Mouse (Mus musculus) lung, embryonic 16.5 days (tissue): Measurements from ENCODE around the gene T2. TPM values are rescaled to one million over a fixed set of nuclear protein-coding genes. Genes with fewer than 3 reads are reported as not detected.
A peak's percentile ranks its signal among the peaks of the same experiment; 100 is the strongest.

Source experiments
- ATAC-seq: fragments of 200-750 bp; cut with Nextera tagmentation; 2 replicates; pipeline ENCODE4 v1.8.0; 2017; ENCODE audit warnings: low read depth, mild to moderate bottlenecking, moderate library complexity
- H3K27ac ChIP-seq: fragments of 300-500 bp; sonication (generic); 2 replicates; pipeline ENCODE4 v1.5.1; 2014; ENCODE audit warnings: mild to moderate bottlenecking, control low read depth, low read length
- H3K27me3 ChIP-seq: fragments of 300-500 bp; sonication (generic); 2 replicates; pipeline ENCODE4 v1.6.1; 2014; ENCODE audit warnings: low read depth, low read length, mixed read lengths; ENCODE audit not compliant: control insufficient read depth, insufficient read depth
- H3K36me3 ChIP-seq: fragments of 300-500 bp; sonication (generic); 2 replicates; pipeline ENCODE4 v1.6.1; 2014; ENCODE audit warnings: low read length; ENCODE audit not compliant: control insufficient read depth, insufficient read depth
- H3K4me1 ChIP-seq: fragments of 300-500 bp; sonication (generic); replicated peaks from 2 replicates; pipeline ENCODE4 v1.6.1; 2014; ENCODE audit warnings: low read length, mixed read lengths; ENCODE audit not compliant: control insufficient read depth, insufficient read depth
- H3K4me2 ChIP-seq: fragments of 300-500 bp; sonication (generic); 2 replicates; pipeline ENCODE4 v1.6.1; 2014; ENCODE audit warnings: low read depth, low read length, control low read depth
- H3K4me3 ChIP-seq: fragments of 300-500 bp; sonication (generic); 2 replicates; pipeline ENCODE4 v1.5.1; 2014; ENCODE audit warnings: mild to moderate bottlenecking, low read length, control low read depth
- H3K9ac ChIP-seq: fragments of 300-500 bp; sonication (generic); 2 replicates; pipeline ENCODE4 v1.6.1; 2014; ENCODE audit warnings: low read length, control low read depth
- H3K9me3 ChIP-seq: fragments of 300-500 bp; sonication (generic); 2 replicates; pipeline ENCODE4 v1.6.1; 2016; ENCODE audit warnings: low read length; ENCODE audit not compliant: control insufficient read depth
- WGBS: fragments of 180-500 bp; shearing (Covaris S2); extraction: QIAGEN DNeasy Blood & Tissue Kit; methylation state at CpG from one replicate; pipeline ENCODE4 v1.1.7; 2014; 5-methylcytosine and 5-hydroxymethylcytosine counted together
- polyA plus RNA-seq: library from polyadenylated mRNA; unstranded; fragments of >200 nt; fragmentation: Nextera tagmentation; extraction: Ambion mirVana; gene quantifications from 2 replicates; pipeline ENCODE4 v1.2.1, GENCODE M21; 2015

The T2 gene
- polyA plus RNA-seq, 1 experiment from 2014 or later = 0.73 TPM

- no peak for ATAC-seq
- no peak overlapping the region for H3K9ac ChIP-seq
- WGBS = 89% methylated on average over 5 of the region's 5 CpGs
Observed at GRCm38 (mm10) chr17:8360876-8361275, 5.1 kb downstream of the T2 start.

GRCm38 (mm10) chr17:8361281-8362103, 5.7 kb downstream of the T2 start:
- no peaks in the 10 kb centered on the region; the same call in 1 of the 2 replicates for H3K27me3 ChIP-seq

More at GRCm38 (mm10) chr17:8360876-8361275, 5.1 kb downstream of the T2 start:
- Histone ChIP-seq H3K27ac (no peak overlapping the region), H3K27me3 (no peaks in the 10 kb centered on the region), H3K9me3 (no peaks in the 10 kb centered on the region), H3K4me3 (no peak overlapping the region), H3K36me3 (no peaks in the 10 kb centered on the region), H3K4me2 (no peak overlapping the region), H3K4me1 (0 out of 2 replicates have a peak, but pooled peaks cover 3% of the 10 kb centered on the region)

GRCm38 (mm10) chr17:8367514-8368480, 12.0 kb downstream of the T2 start:
- H3K27ac ChIP-seq = no peak overlapping the region

More at GRCm38 (mm10) chr17:8361281-8362103, 5.7 kb downstream of the T2 start:
- Histone ChIP-seq H3K9ac (no peak overlapping the region), H3K4me2 (no peak overlapping the region), H3K36me3 (no peaks in the 10 kb centered on the region), H3K4me1 (0 out of 2 replicates have a peak, but pooled peaks cover 3% of the 10 kb centered on the region), H3K27ac (no peak overlapping the region), H3K4me3 (no peak overlapping the region), H3K9me3 (no peaks in the 10 kb centered on the region)
- ATAC-seq = no peak
- 55% methylated on average over 10 of the region's 10 CpGs for WGBS

GRCm38 (mm10) chr17:8368570-8368969, 12.8 kb downstream of the T2 start:
- no peak overlapping the region for H3K4me3 ChIP-seq
- peaks cover 11% of the 10 kb centered on the region for H3K4me1 ChIP-seq
- no peak overlapping the region for H3K27ac ChIP-seq
- no peaks in the 10 kb centered on the region; the same call in 1 of the 2 replicates for H3K27me3 ChIP-seq
- ATAC-seq = no peak
- no peak overlapping the region for H3K4me2 ChIP-seq
- no peaks in the 10 kb centered on the region for H3K36me3 ChIP-seq
- H3K9me3 ChIP-seq = no peaks in the 10 kb centered on the region
- 31% methylated on average over 8 of the region's 8 CpGs for WGBS
- H3K9ac ChIP-seq = no peak overlapping the region

More at GRCm38 (mm10) chr17:8367514-8368480, 12.0 kb downstream of the T2 start:
- no peaks in the 10 kb centered on the region for H3K9me3 ChIP-seq
- H3K4me2 ChIP-seq = no peak overlapping the region
- ATAC-seq = no peak
- H3K36me3 ChIP-seq = no peaks in the 10 kb centered on the region
- peaks cover 11% of the 10 kb centered on the region for H3K4me1 ChIP-seq
- no peak overlapping the region for H3K9ac ChIP-seq
- H3K27me3 ChIP-seq = no peaks in the 10 kb centered on the region; the same call in 1 of the 2 replicates
- 34% methylated on average over 20 of the region's 20 CpGs for WGBS
- no peak overlapping the region for H3K4me3 ChIP-seq

- Histone ChIP-seq H3K27ac (no peak overlapping the region), H3K4me1 (peaks cover 11% of the 10 kb centered on the region), H3K9me3 (no peaks in the 10 kb centered on the region), H3K4me3 (no peak overlapping the region), H3K4me2 (no peak overlapping the region), H3K27me3 (no peaks in the 10 kb centered on the region; the same call in 1 of the 2 replicates), H3K36me3 (no peaks in the 10 kb centered on the region), H3K9ac (no peak overlapping the region)
- WGBS = 40% methylated on average over 2 of the region's 2 CpGs
- ATAC-seq = no peak
Observed at GRCm38 (mm10) chr17:8369171-8369570, 13.4 kb downstream of the T2 start.

- Histone ChIP-seq H3K27me3 (no peaks in the 10 kb centered on the region; the same call in 1 of the 2 replicates), H3K4me3 (no peak overlapping the region), H3K27ac (no peak overlapping the region), H3K4me2 (no peak overlapping the region), H3K9ac (no peak overlapping the region), H3K9me3 (no peaks in the 10 kb centered on the region), H3K36me3 (no peaks in the 10 kb centered on the region), H3K4me1 (peaks cover 11% of the 10 kb centered on the region)
- 31% methylated on average over 13 of the region's 13 CpGs for WGBS
- no peak for ATAC-seq
Observed at GRCm38 (mm10) chr17:8370634-8371229, 14.9 kb downstream of the T2 start.

GRCm38 (mm10) chr17:8371834-8372233, 16.0 kb downstream of the T2 start:
- H3K9ac ChIP-seq = peak overlapping the region; percentile 49

GRCm38 (mm10) chr17:8372286-8373046, 16.7 kb downstream of the T2 start:
- Histone ChIP-seq H3K4me1 (peaks cover 11% of the 10 kb centered on the region), H3K27ac (peak overlapping the region; percentile 75), H3K4me2 (peak overlapping the region; percentile 60), H3K9ac (peak overlapping the region; percentile 49), H3K27me3 (no peaks in the 10 kb centered on the region), H3K4me3 (peak overlapping the region; percentile 34), H3K9me3 (no peaks in the 10 kb centered on the region), H3K36me3 (no peaks in the 10 kb centered on the region)
- 2% methylated on average over 18 of the region's 18 CpGs for WGBS
- ATAC-seq = peak; percentile 62

More at GRCm38 (mm10) chr17:8371834-8372233, 16.0 kb downstream of the T2 start:
- ATAC-seq = peak; percentile 93
- Histone ChIP-seq H3K4me3 (peak overlapping the region; percentile 34), H3K4me2 (peak overlapping the region; percentile 60), H3K36me3 (no peaks in the 10 kb centered on the region), H3K27me3 (no peaks in the 10 kb centered on the region), H3K9me3 (no peaks in the 10 kb centered on the region), H3K4me1 (peaks cover 11% of the 10 kb centered on the region), H3K27ac (peak overlapping the region; percentile 75)
- WGBS = 0% methylated on average over 7 of the region's 7 CpGs
